Mouse (Mus musculus) heart, embryonic 15.5 days (tissue): ENCODE data around the gene Aff3. TPM values are rescaled to one million over a fixed set of nuclear protein-coding genes. Genes with fewer than 3 reads are reported as not detected.

ENCODE experiments used
- ATAC-seq: fragments of 200-750 bp; cut with Nextera tagmentation; replicated peaks from 2 replicates; pipeline ENCODE4 v1.8.0; 2017; ENCODE audit warnings: low read depth, moderate TSS enrichment; ENCODE audit not compliant: insufficient number of reproducible peaks, insufficient read depth, low FRiP score
- H3K27ac ChIP-seq: fragments of 300-500 bp; sonication (generic); 2 replicates; pipeline ENCODE4 v1.5.1; 2015; ENCODE audit warnings: mild to moderate bottlenecking, inconsistent platforms
- H3K27me3 ChIP-seq: fragments of 300-500 bp; sonication (generic); 2 replicates; pipeline ENCODE4 v1.6.1; 2015; ENCODE audit warnings: inconsistent platforms
- H3K36me3 ChIP-seq: fragments of 300-500 bp; sonication (generic); 2 replicates; pipeline ENCODE4 v1.6.1; 2015; ENCODE audit warnings: mild to moderate bottlenecking, inconsistent platforms
- H3K4me1 ChIP-seq: fragments of 300-500 bp; sonication (generic); replicated peaks from 2 replicates; pipeline ENCODE4 v1.6.1; 2015; ENCODE audit warnings: inconsistent platforms
- H3K4me2 ChIP-seq: fragments of 300-500 bp; sonication (generic); 2 replicates; pipeline ENCODE4 v1.6.1; 2015; ENCODE audit warnings: inconsistent platforms, mild to moderate bottlenecking, moderate library complexity
- H3K4me3 ChIP-seq: fragments of 300-500 bp; sonication (generic); 2 replicates; pipeline ENCODE4 v1.5.1; 2015; ENCODE audit warnings: mild to moderate bottlenecking, inconsistent platforms
- H3K9ac ChIP-seq: fragments of 300-500 bp; sonication (generic); 2 replicates; pipeline ENCODE4 v1.6.1; 2015; ENCODE audit warnings: mild to moderate bottlenecking, inconsistent platforms
- H3K9me3 ChIP-seq: fragments of 300-500 bp; sonication (generic); replicated peaks from 2 replicates; pipeline ENCODE4 v1.6.1; 2016; ENCODE audit warnings: inconsistent platforms
- WGBS: fragments of 180-500 bp; shearing (Covaris S2); methylation state at CpG from one replicate; pipeline ENCODE4 v1.1.7; 2015; ENCODE audit warnings: mixed read lengths; 5-methylcytosine and 5-hydroxymethylcytosine counted together
- polyA plus RNA-seq: library from polyadenylated mRNA; unstranded; fragments of >200 nt; fragmentation: Nextera tagmentation; extraction: Ambion mirVana; gene quantifications from 2 replicates; pipeline ENCODE4 v1.2.1, GENCODE M21; 2015

Gene Aff3
- polyA plus RNA-seq, 1 experiment from 2014 or later: 2.2 TPM

GRCm38 (mm10) chr1:38657606-38658005 lies 7.1 kb downstream of the Aff3 start:
- Histone ChIP-seq H3K4me3 (no peak overlapping the region), H3K27ac (no peak overlapping the region), H3K4me1 (no peaks in the 10 kb centered on the region), H3K4me2 (no peak overlapping the region), H3K27me3 (no peaks in the 10 kb centered on the region), H3K9me3 (no peaks in the 10 kb centered on the region), H3K36me3 (no peaks in the 10 kb centered on the region), H3K9ac (no peak overlapping the region)
- ATAC-seq: no peak
- 63% methylated on average over 7 of the region's 7 CpGs for WGBS

DNA sequence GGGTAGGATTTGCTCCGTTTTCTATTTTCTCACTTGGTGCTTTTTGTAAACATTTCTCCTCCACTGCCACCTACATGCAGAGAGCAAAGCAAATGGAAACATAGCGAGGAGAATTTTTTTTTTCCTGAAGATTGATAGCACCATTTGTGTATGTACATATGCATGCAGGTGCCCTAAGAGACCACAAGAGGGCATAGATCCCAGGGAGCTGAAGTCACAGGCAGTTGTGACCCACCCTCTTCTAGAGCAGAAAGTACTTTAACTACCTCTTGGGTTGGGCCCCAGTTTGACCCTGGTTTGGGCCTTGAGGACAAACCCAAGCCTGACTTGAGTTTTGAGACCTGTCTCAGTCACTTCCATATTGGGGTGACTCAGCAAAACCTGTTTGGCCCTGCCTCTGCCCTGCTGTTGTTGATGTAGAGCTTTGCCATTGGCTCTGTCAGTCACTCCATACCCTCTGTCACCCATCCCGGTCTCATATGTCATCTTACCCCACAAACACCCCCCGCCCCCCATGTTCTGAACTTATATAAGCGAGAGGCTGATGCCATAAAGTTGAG lies 9.7 kb downstream of the Aff3 start:
- H3K36me3 ChIP-seq: no peaks in the 10 kb centered on the region
- H3K9me3 ChIP-seq: no peaks in the 10 kb centered on the region
- H3K27me3 ChIP-seq: no peaks in the 10 kb centered on the region
- no peak for ATAC-seq
- H3K4me1 ChIP-seq: no peaks in the 10 kb centered on the region
- H3K4me2 ChIP-seq: no peak overlapping the region
- H3K9ac ChIP-seq: no peak overlapping the region
- no peak overlapping the region for H3K4me3 ChIP-seq
- no peak overlapping the region for H3K27ac ChIP-seq
- 93% methylated on average over 5 of the region's 5 CpGs for WGBS

GRCm38 (mm10) chr1:38650031-38650430 lies 14.7 kb downstream of the Aff3 start:
- Histone ChIP-seq H3K27ac (no peak overlapping the region), H3K9me3 (no peaks in the 10 kb centered on the region), H3K4me1 (no peaks in the 10 kb centered on the region), H3K9ac (no peak overlapping the region), H3K36me3 (no peaks in the 10 kb centered on the region), H3K4me3 (no peak overlapping the region), H3K27me3 (no peaks in the 10 kb centered on the region), H3K4me2 (no peak overlapping the region)
- 71% methylated on average over 7 of the region's 7 CpGs for WGBS
- no peak for ATAC-seq

DNA sequence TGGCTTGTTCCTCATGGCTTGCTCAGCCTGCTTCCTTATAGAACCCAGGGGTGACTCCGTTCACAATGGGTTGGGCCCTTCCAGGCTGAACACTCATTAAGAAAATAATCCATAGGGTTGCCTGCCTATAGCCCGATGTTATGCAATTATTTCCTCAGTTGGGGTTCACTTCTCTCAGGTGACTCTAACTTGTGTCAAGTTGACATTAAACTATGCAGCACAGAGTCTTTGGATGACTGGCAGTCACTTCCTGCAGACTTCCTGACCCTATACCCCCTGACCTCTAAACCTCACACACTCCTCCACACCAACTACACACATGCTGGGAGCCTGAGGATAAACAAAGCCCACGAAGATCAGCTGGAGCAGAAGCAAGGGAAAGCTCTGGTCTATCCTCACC lies 15.6 kb downstream of the Aff3 start:
- Histone ChIP-seq H3K4me2 (no peak overlapping the region), H3K9ac (no peak overlapping the region), H3K36me3 (no peaks in the 10 kb centered on the region), H3K27me3 (no peaks in the 10 kb centered on the region), H3K9me3 (no peaks in the 10 kb centered on the region), H3K27ac (no peak overlapping the region), H3K4me1 (no peaks in the 10 kb centered on the region), H3K4me3 (no peak overlapping the region)
- WGBS: 59% methylated on average over 3 of the region's 3 CpGs
- ATAC-seq: no peak

DNA sequence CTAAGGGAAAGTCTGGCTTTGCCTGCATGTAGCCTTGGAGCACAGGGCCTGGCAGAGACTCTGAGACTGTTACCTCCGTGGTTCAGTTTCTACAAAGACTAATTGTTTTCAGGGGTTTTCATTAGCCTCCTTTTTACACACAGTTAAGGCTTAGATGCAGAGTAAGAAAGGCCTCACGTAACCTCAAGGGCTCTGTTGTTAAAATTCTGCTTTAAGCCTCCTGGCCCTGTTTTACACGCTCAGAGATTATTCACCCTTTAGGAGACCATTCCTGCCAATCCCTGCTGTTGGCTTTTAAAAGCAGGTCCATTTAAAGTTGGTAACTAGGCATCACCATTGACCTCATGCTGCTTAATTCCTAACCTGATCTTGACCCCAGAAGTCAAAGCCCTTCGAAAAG lies 22.5 kb downstream of the Aff3 start:
- ATAC-seq: no peak
- H3K27me3 ChIP-seq: no peaks in the 10 kb centered on the region
- H3K9ac ChIP-seq: no peak overlapping the region
- no peaks in the 10 kb centered on the region for H3K36me3 ChIP-seq
- WGBS: 56% methylated on average over 4 of the region's 4 CpGs
- no peaks in the 10 kb centered on the region for H3K4me1 ChIP-seq
- no peak overlapping the region for H3K4me2 ChIP-seq
- H3K4me3 ChIP-seq: no peak overlapping the region
- no peaks in the 10 kb centered on the region for H3K9me3 ChIP-seq
- no peak overlapping the region for H3K27ac ChIP-seq

- no peak for ATAC-seq
- H3K36me3 ChIP-seq: no peaks in the 10 kb centered on the region
- WGBS: 66% methylated on average over 5 of the region's 5 CpGs
Observed at GRCm38 (mm10) chr1:38639669-38640068, 25.1 kb downstream of the Aff3 start.

DNA sequence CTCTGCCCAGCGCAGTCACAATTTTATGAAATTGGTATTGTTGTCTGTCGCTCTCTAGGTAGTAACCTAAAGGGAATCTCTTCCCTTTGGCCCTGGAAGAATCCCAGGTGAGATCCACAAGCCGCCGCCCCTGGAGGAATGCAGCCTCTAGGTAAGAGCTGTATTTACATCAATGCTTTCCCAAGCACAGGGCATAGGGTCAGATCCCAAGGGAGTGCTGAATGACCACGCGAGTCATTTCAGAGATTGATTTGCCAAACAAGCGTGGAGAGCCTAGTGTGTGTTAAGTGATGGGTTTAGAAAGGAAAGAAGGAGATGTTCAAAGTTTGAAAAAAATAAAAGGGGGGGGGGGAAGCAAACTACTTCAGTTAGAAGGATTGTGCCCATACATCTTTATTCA lies 29.2 kb downstream of the Aff3 start:
- ATAC-seq: no peak
- Histone ChIP-seq H3K9me3 (no peaks in the 10 kb centered on the region), H3K27ac (no peak overlapping the region), H3K9ac (no peak overlapping the region), H3K36me3 (no peaks in the 10 kb centered on the region), H3K4me3 (no peak overlapping the region), H3K27me3 (peaks cover 10% of the 10 kb centered on the region), H3K4me1 (0 out of 2 replicates have a peak, but pooled peaks cover 2% of the 10 kb centered on the region), H3K4me2 (no peak overlapping the region)
- WGBS: 73% methylated on average over 7 of the region's 7 CpGs

More at GRCm38 (mm10) chr1:38639669-38640068, 25.1 kb downstream of the Aff3 start:
- Histone ChIP-seq H3K9me3 (no peaks in the 10 kb centered on the region), H3K27me3 (no peaks in the 10 kb centered on the region), H3K4me2 (no peak overlapping the region), H3K4me1 (no peaks in the 10 kb centered on the region), H3K27ac (no peak overlapping the region), H3K9ac (no peak overlapping the region), H3K4me3 (no peak overlapping the region)

DNA sequence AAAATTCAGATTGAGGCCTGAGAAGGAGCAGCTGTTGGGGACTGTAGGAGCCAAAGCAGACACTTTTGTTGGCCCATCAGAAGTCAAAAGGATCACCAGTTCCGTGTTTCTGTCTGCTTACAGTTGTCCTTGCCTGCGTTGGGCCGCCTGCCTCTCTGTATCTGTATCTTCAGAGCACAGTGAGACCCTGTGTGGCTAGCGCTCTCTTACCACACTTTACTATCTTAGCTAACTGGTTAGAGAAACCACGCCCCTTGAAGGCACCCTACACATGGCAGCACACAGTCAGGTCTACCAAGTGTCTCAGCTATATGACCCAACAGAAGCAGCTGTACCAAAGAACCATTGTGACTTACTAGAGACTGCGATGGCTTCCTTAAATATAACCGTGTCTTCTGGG lies 30.7 kb downstream of the Aff3 start:
- 0 out of 2 replicates have a peak, but pooled peaks cover 2% of the 10 kb centered on the region for H3K4me1 ChIP-seq
- H3K4me2 ChIP-seq: no peak overlapping the region
- H3K9ac ChIP-seq: no peak overlapping the region
- 84% methylated on average over 7 of the region's 7 CpGs for WGBS
- H3K27me3 ChIP-seq: peaks cover 15% of the 10 kb centered on the region
- H3K9me3 ChIP-seq: no peaks in the 10 kb centered on the region
- ATAC-seq: no peak
- no peak overlapping the region for H3K27ac ChIP-seq
- no peak overlapping the region for H3K4me3 ChIP-seq
- H3K36me3 ChIP-seq: no peaks in the 10 kb centered on the region

DNA sequence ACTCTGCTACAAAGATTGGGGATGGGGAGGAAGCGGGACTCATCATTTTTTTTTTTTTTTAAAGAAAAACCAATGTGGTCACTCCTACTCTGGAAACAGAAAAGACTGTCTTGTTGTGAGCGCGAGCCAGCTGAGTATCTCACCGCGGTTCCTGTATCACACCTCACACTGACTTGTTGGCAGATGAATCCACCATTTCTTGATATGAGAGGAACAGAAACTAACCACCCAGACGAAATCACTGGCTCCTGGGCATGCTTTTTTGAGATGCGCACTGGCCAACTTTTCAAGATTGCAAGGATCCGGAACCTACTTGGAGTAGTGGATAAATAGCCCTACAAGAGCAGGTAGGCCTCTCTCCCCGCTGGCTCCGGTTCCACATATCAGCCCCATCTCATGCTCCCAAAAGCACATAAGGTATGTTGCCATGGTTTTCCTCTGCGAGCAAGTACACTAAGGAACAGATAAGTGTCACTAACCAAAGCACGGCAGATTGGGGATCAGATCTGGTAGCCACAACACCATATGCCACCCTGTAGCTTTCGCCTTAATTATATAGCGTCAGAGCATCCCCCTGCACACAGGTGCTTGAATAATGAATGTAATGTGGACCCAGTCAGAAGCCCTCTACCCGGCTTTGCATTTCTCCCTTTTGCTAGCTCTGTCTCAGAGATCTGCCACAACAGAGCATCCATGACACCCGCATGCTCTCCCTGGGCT lies 32.1 kb downstream of the Aff3 start:
- H3K4me1 ChIP-seq: peaks cover 10% of the 10 kb centered on the region; the same call in 1 of the 2 replicates
- peaks cover 23% of the 10 kb centered on the region for H3K27me3 ChIP-seq
- WGBS: 83% methylated on average over 16 of the region's 16 CpGs
- ATAC-seq: no peak
- no peak overlapping the region for H3K27ac ChIP-seq
- H3K4me2 ChIP-seq: no peak overlapping the region
- H3K9me3 ChIP-seq: no peaks in the 10 kb centered on the region
- no peak overlapping the region for H3K4me3 ChIP-seq
- no peak overlapping the region for H3K9ac ChIP-seq
- no peaks in the 10 kb centered on the region for H3K36me3 ChIP-seq

DNA sequence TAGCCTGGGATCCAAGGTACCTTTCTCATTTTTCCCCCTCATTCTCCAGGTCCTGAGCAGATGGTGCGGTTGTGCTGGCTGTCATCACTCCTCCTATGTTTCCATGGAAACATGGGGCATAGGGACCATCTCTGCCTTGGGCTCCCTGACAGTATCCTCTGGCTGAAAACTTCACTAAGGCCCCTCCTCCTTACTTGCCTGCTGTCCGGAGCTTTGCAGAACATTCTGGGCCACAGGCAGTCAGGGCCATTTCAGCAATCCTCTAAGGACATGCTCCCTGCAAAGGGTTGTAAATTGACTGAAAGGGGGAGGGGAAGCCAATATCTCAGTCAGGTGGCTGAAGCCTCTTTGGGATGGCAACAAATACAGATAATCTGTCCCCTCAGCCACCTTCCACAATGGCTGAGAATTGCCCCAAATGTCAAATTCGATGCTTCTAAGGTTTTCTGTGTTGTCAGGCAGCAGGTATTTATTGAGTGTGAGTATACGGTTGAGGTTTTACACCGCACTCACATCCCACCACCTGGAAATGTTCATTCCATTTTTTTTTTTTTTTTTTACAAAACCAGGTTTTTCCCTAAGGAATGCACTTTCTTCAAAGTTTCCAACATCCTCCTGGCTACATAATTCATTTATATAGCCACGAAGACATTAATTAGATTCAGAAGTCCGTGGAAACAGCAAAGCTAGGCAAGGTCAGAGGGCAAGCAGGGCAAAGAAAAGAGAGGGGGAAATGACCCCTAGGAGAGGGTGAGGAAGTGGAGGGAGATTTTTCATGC lies 33.1 kb downstream of the Aff3 start:
- Histone ChIP-seq H3K4me1 (peaks cover 14% of the 10 kb centered on the region), H3K36me3 (no peaks in the 10 kb centered on the region), H3K4me2 (no peak overlapping the region), H3K27ac (no peak overlapping the region), H3K9me3 (no peaks in the 10 kb centered on the region), H3K4me3 (no peak overlapping the region), H3K27me3 (peaks cover 24% of the 10 kb centered on the region), H3K9ac (no peak overlapping the region)
- no peak for ATAC-seq
- 54% methylated on average over 7 of the region's 7 CpGs for WGBS

DNA sequence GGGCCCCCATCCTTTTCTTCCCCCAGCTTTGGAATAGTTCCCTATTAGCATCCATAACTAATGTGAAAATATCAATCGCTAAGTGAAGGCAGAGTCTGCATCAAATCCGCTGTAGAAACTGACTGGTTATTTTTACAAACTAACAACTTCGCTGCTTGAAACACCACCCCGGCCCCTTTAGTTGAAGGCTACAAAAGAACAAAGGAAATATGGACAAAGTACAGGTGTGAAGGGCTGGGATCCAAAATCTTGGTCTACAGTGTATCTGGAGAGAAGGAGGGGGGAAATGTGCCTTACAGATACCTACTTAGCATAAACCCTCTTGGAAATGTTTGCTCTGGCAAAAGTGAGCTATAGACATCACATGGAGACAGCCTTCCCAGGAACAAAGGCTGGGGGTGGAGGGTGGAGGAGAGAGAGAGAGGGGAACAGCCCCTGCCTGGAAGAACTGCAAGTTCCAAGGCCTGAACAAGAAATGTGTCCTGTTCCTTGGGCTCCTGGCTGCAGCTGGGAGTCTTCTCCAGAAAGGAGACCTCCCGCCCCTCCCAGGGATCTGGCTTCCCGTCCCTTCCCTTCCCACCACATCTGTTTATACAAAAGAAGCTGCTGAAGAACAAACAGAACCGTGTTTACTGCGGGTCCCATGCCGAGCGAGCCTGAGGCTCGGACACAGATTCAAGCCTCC lies 35.7 kb downstream of the Aff3 start:
- peaks cover 36% of the 10 kb centered on the region for H3K27me3 ChIP-seq
- no peak for ATAC-seq
- H3K9ac ChIP-seq: no peak overlapping the region
- H3K27ac ChIP-seq: no peak overlapping the region
- H3K36me3 ChIP-seq: no peaks in the 10 kb centered on the region
- H3K4me2 ChIP-seq: no peak overlapping the region
- 52% methylated on average over 11 of the region's 11 CpGs for WGBS
- no peaks in the 10 kb centered on the region for H3K9me3 ChIP-seq
- no peak overlapping the region for H3K4me3 ChIP-seq
- H3K4me1 ChIP-seq: peaks cover 20% of the 10 kb centered on the region
